Mouse (Mus musculus): ENCODE data around the gene BC107364. TPM values are rescaled to one million over a fixed set of nuclear protein-coding genes. Genes with fewer than 3 reads are reported as not detected.
"Not testable (repeated sequence)": the region's sequence is repeated elsewhere in the genome, so short reads cannot be mapped to it uniquely, and the experiment has no call there.

BC107364 gene
- polyA plus RNA-seq, 1 experiment, result 0.09 TPM

- Histone ChIP-seq H3K36me3 (ENCODE audit: control insufficient read depth, insufficient read depth, low read length) (no peaks in the 10 kb centered on the region), H3K27ac (ENCODE audit: control insufficient read depth, insufficient read depth, low read length) (no peak overlapping the region), H3K4me3 (ENCODE audit: control insufficient read depth, insufficient read depth, low read length) (peak overlapping the region; percentile 1; the same call in 1 of the 2 replicates), H3K4me1 (replicated peaks; ENCODE audit: control insufficient read depth, insufficient read depth, low read length) (peaks cover 6% of the 10 kb centered on the region; the same call in 1 of the 2 replicates), H3K27me3 (ENCODE audit: control insufficient read depth, insufficient read depth, low read length) (peaks cover 12% of the 10 kb centered on the region; the same call in 1 of the 2 replicates)
- WGBS, result 5% methylated on average over 44 of the region's 44 CpGs
- no peak for DNase-seq
- TF ChIP-seq POLR2A (IDR thresholded peaks at IDR 0.05; ENCODE audit: control insufficient read depth, extremely low read depth, insufficient read depth, low read length, poor library complexity) (no peak), CTCF (IDR thresholded peaks at IDR 0.05; ENCODE audit: borderline replicate concordance, control insufficient read depth, extremely low read depth, insufficient read depth, low read length, poor library complexity) (no peak)
Measured at GRCm38 (mm10) chr3:96474909-96475655, 23.0 kb upstream of the BC107364 start.

DNA sequence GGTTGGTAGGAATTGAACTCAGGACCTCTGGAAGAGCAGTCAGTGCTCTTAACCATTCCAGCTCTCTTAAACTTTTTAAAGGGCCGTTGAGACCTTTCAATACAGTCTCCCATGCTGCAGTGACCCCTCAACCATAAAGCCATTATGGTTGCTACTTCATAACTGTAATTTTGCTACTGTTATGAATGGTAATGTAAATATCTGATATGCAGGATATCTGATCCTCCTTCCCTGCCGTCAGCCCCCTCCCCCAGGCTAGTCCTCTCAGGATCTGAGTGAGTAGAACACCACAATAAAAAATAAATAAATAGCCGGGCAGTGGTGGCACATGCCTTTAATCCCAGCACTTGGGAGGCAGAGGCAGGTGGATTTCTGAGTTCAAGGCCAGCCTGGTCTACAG, 21.4 kb upstream of the BC107364 start:
- not testable (repeated sequence) for H3K4me1 ChIP-seq (replicated peaks; ENCODE audit: control insufficient read depth, insufficient read depth, low read length); H3K4me3 ChIP-seq (ENCODE audit: control insufficient read depth, insufficient read depth, low read length); DNase-seq; H3K27ac ChIP-seq (ENCODE audit: control insufficient read depth, insufficient read depth, low read length); H3K36me3 ChIP-seq (ENCODE audit: control insufficient read depth, insufficient read depth, low read length)
- WGBS, result 89% methylated on average over 3 of the region's 3 CpGs
- H3K27me3 ChIP-seq (ENCODE audit: control insufficient read depth, insufficient read depth, low read length), result peaks cover 12% of the 10 kb centered on the region; the same call in 1 of the 2 replicates

GRCm38 (mm10) chr3:96472066-96472465, 20.0 kb upstream of the BC107364 start:
- Histone ChIP-seq H3K4me1 (replicated peaks; ENCODE audit: control insufficient read depth, insufficient read depth, low read length) (peaks cover 6% of the 10 kb centered on the region; the same call in 1 of the 2 replicates), H3K27ac (ENCODE audit: control insufficient read depth, insufficient read depth, low read length) (no peak overlapping the region), H3K27me3 (ENCODE audit: control insufficient read depth, insufficient read depth, low read length) (peaks cover 12% of the 10 kb centered on the region; the same call in 1 of the 2 replicates), H3K36me3 (ENCODE audit: control insufficient read depth, insufficient read depth, low read length) (no peaks in the 10 kb centered on the region), H3K4me3 (ENCODE audit: control insufficient read depth, insufficient read depth, low read length) (no peak overlapping the region)
- no peak for TF ChIP-seq CTCF (IDR thresholded peaks at IDR 0.05; ENCODE audit: borderline replicate concordance, control insufficient read depth, extremely low read depth, insufficient read depth, low read length, poor library complexity)
- TF ChIP-seq POLR2A (IDR thresholded peaks at IDR 0.05; ENCODE audit: control insufficient read depth, extremely low read depth, insufficient read depth, low read length, poor library complexity), result no peak
- DNase-seq, result no peak
- WGBS, result 93% methylated on average over 5 of the region's 5 CpGs

GRCm38 (mm10) chr3:96469626-96470025, 17.5 kb upstream of the BC107364 start:
- WGBS, result 85% methylated on average over 3 of the region's 3 CpGs
- Histone ChIP-seq H3K4me3 (ENCODE audit: control insufficient read depth, insufficient read depth, low read length) (no peak overlapping the region), H3K27me3 (ENCODE audit: control insufficient read depth, insufficient read depth, low read length) (peaks cover 1% of the 10 kb centered on the region; the same call in 1 of the 2 replicates), H3K27ac (ENCODE audit: control insufficient read depth, insufficient read depth, low read length) (no peak overlapping the region), H3K36me3 (ENCODE audit: control insufficient read depth, insufficient read depth, low read length) (no peaks in the 10 kb centered on the region), H3K4me1 (replicated peaks; ENCODE audit: control insufficient read depth, insufficient read depth, low read length) (peaks cover 1% of the 10 kb centered on the region; the same call in 1 of the 2 replicates)
- no peak for DNase-seq
- TF ChIP-seq CTCF (IDR thresholded peaks at IDR 0.05; ENCODE audit: borderline replicate concordance, control insufficient read depth, extremely low read depth, insufficient read depth, low read length, poor library complexity), result no peak
- TF ChIP-seq POLR2A (IDR thresholded peaks at IDR 0.05; ENCODE audit: control insufficient read depth, extremely low read depth, insufficient read depth, low read length, poor library complexity), result no peak

DNA sequence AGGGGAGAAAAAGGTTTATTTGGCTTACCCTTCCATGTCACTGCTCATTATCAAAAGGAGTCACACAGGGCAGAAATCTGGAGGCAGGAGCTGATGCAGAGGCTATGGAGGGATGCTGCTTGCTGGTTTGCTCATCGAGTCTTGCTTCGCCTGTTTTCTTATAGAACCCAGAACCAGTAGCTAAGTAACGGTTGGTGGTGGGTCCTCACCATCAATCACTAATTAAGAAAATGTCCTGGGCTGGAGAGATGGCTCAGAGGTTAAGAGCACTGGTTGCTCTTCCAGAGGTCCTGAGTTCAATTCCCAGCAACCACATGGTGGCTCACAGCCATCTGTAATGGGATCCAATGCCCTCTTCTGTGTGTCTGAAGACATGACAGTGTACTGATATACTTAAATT, 16.2 kb upstream of the BC107364 start:
- not testable (repeated sequence) for DNase-seq; H3K4me1 ChIP-seq (replicated peaks; ENCODE audit: control insufficient read depth, insufficient read depth, low read length); H3K4me3 ChIP-seq (ENCODE audit: control insufficient read depth, insufficient read depth, low read length); H3K27ac ChIP-seq (ENCODE audit: control insufficient read depth, insufficient read depth, low read length); H3K27me3 ChIP-seq (ENCODE audit: control insufficient read depth, insufficient read depth, low read length); H3K36me3 ChIP-seq (ENCODE audit: control insufficient read depth, insufficient read depth, low read length)
- 95% methylated on average over 3 of the region's 3 CpGs for WGBS

GRCm38 (mm10) chr3:96467641-96468040, 15.5 kb upstream of the BC107364 start:
- WGBS, result 94% methylated on average over 8 of the region's 8 CpGs
- no peaks in the 10 kb centered on the region; the same call in 1 of the 2 replicates for H3K27me3 ChIP-seq (ENCODE audit: control insufficient read depth, insufficient read depth, low read length)

DNA sequence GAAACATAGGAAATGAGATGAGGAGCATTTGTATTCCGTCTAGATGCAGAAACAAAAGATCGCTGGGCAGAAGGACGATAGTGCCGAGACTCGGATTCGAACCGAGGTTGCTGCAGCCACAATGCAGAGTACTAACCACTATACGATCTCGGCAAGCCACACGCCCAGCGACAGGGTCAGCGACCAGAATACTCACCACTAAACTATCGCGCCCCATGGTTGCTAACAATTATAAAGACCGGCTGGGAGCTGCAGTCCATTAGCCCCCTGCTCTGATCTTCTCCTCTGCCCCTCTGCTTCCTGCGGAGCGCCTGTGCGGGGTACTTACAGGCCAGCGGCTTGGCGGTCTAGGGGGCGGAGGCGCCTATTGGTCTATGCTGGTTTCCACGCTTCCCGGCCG, 11.8 kb upstream of the BC107364 start:
- H3K4me3 ChIP-seq (ENCODE audit: control insufficient read depth, insufficient read depth, low read length), result no peak overlapping the region
- H3K27me3 ChIP-seq (ENCODE audit: control insufficient read depth, insufficient read depth, low read length), result no peaks in the 10 kb centered on the region
- no peak for DNase-seq
- H3K27ac ChIP-seq (ENCODE audit: control insufficient read depth, insufficient read depth, low read length), result no peak overlapping the region
- no peaks in the 10 kb centered on the region for H3K36me3 ChIP-seq (ENCODE audit: control insufficient read depth, insufficient read depth, low read length)
- H3K4me1 ChIP-seq (replicated peaks; ENCODE audit: control insufficient read depth, insufficient read depth, low read length), result no peaks in the 10 kb centered on the region
- no peak for TF ChIP-seq CTCF (IDR thresholded peaks at IDR 0.05; ENCODE audit: borderline replicate concordance, control insufficient read depth, extremely low read depth, insufficient read depth, low read length, poor library complexity)
- no peak for TF ChIP-seq POLR2A (IDR thresholded peaks at IDR 0.05; ENCODE audit: control insufficient read depth, extremely low read depth, insufficient read depth, low read length, poor library complexity)
- 88% methylated on average over 25 of the region's 25 CpGs for WGBS

More at GRCm38 (mm10) chr3:96467641-96468040, 15.5 kb upstream of the BC107364 start:
- TF ChIP-seq POLR2A (IDR thresholded peaks at IDR 0.05; ENCODE audit: control insufficient read depth, extremely low read depth, insufficient read depth, low read length, poor library complexity) (no peak), CTCF (IDR thresholded peaks at IDR 0.05; ENCODE audit: borderline replicate concordance, control insufficient read depth, extremely low read depth, insufficient read depth, low read length, poor library complexity) (no peak)
- H3K4me3 ChIP-seq (ENCODE audit: control insufficient read depth, insufficient read depth, low read length), result no peak overlapping the region
- DNase-seq, result no peak
- H3K27ac ChIP-seq (ENCODE audit: control insufficient read depth, insufficient read depth, low read length), result no peak overlapping the region
- H3K36me3 ChIP-seq (ENCODE audit: control insufficient read depth, insufficient read depth, low read length), result no peaks in the 10 kb centered on the region
- H3K4me1 ChIP-seq (replicated peaks; ENCODE audit: control insufficient read depth, insufficient read depth, low read length), result no peaks in the 10 kb centered on the region

- H3K4me3 ChIP-seq (ENCODE audit: control insufficient read depth, insufficient read depth, low read length); H3K4me1 ChIP-seq (replicated peaks; ENCODE audit: control insufficient read depth, insufficient read depth, low read length); H3K36me3 ChIP-seq (ENCODE audit: control insufficient read depth, insufficient read depth, low read length); DNase-seq; H3K27me3 ChIP-seq (ENCODE audit: control insufficient read depth, insufficient read depth, low read length); H3K27ac ChIP-seq (ENCODE audit: control insufficient read depth, insufficient read depth, low read length): not testable (repeated sequence)
- no CpG with 5 or more reads among the region's 19 CpGs for WGBS
Measured at GRCm38 (mm10) chr3:96460568-96460870, 8.4 kb upstream of the BC107364 start.

DNA sequence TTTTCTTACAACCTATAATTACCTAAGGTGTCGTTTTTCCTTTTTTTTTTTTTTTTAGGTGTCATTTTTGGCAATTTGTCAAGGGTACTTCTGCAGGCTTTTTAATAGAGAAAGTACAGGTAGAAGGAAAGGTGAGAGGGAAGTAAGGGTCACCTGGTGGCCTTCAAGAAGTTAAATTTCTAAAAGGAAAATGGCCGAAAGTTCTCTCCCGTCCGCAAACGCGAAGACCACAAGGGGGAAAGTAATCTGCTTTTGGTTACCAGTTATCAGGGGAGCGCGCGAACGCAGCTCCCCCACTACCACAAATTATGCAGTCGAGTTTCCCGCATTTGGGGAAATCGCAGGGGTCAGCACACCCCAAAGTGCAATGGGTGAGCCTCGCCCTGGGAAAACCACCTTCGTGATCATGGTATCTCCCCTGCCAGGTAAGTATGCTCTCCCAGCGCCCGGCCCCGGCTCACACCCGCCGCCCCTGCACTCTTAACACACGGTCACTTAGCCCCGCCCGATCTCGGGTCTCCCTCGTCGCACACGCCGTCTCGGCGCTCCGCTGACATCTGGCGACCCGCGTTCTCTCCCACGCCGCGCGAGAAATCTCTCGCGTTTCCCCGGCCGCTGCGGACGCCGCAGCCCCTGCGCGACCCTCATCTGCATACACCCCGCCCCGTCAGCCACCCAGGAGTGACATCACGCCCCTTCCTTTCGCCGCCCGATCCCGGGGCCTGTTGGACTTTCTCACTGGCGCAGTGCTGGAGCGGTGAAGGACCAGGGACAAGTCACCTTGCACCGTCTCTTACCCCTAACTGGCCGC, 7.9 kb upstream of the BC107364 start:
- not testable (repeated sequence) for H3K27ac ChIP-seq (ENCODE audit: control insufficient read depth, insufficient read depth, low read length); H3K27me3 ChIP-seq (ENCODE audit: control insufficient read depth, insufficient read depth, low read length); H3K4me1 ChIP-seq (replicated peaks; ENCODE audit: control insufficient read depth, insufficient read depth, low read length); DNase-seq; H3K36me3 ChIP-seq (ENCODE audit: control insufficient read depth, insufficient read depth, low read length); H3K4me3 ChIP-seq (ENCODE audit: control insufficient read depth, insufficient read depth, low read length)
- 0% methylated on average over 1 of the region's 58 CpGs for WGBS

Measured in thymus, adult 2 months (tissue).